Mouse (Mus musculus): ENCODE data around the gene Gm9837.

Gm9837 gene

GRCm38 (mm10) chr11:53425711-53426255 lies 44.5 kb downstream of the Gm9837 start:
- no peak for DNase-seq (ENCODE audit: low read depth, low spot score)

DNA sequence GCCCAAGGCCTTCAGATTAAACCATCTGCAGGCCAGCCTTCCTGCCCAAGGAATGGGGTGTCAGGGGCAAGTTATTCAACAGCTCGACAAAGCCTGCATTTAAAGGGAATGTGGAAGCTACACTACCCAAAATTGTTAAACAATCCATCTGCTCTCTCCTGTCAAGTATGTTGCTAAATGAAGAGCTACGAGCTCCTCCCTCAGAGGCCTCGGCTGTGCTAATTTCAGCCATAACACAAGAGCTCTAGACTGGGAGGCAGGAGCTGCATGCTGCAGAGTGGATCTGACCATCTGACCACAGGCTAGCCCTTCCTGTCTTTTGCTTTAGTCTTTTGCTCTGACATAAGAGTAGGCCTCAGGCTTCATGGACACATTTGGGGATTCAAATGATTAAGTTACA lies 45.0 kb downstream of the Gm9837 start:
- no peak for DNase-seq (ENCODE audit: low read depth, low spot score)

DNA sequence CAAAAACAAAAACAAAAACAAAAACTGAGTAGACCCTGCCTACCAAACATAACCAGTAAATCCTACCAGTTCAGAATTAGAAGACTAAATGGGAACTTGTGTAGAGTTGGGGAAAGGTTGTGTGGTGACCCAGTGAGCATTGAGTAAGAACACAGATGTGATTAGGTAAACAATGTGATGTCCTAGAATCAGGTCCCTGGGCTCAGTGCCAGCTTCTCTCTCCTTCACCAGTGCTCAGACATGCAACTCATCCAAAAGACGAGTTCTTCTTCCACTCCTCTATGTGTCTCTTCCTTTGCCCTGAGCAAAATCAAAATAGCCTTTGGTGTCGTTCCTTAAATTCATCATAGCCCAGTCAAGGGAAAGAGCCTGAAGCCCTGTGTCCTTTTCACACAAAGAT lies 45.5 kb downstream of the Gm9837 start:
- no peak for DNase-seq (ENCODE audit: low read depth, low spot score)

GRCm38 (mm10) chr11:53423036-53423435 lies 47.2 kb downstream of the Gm9837 start, which contains the start of gene Leap2:
Leap2 (minus strand) TSS chr11:53423170.
- DNase-seq (ENCODE audit: low read depth, low spot score), result no peak
